Comparison of ENCODE assay signal across 10 mouse cellular contexts in the genomic region with DNA sequence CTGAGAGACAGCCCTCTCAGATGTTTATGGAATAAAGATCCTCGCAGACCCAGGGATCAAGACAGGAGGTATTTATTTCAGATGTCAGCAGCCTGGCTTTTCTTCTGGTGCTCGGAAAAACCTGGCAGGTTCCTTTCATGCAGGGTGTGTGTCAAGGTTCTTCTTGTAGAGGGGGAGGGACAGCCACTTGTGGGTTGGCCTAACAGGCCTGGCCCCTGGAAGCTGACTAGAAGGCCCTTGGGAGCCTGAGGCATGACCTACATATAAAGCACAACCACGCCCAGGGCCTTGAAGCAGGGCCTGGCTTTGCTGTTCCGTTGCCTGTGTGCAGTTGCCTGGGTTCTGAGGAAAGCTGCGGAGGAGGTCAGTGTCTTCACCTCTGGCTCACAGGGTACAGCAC. TPM values are rescaled to one million over a fixed set of nuclear protein-coding genes. Genes with fewer than 3 reads are reported as not detected.
DNase-seq lines count a peak whose midpoint lies in the region; ATAC-seq and TF ChIP-seq lines count a peak whose summit lies in the region.
"Had no signal": no experiment of that assay in that cellular context is flagged by ENCODE, and none has a peak within 500 bp of the region (broad histone marks: within the 10 kb centered on the region; RNA-seq: fewer than 3 reads in every experiment).

No protein-coding gene starts in this region.

- no peaks in the 10 kb centered on the region for H3K9me3 ChIP-seq in lung, postnatal 0 days (ENCODE audit: low read length)
- H3K9me3 ChIP-seq: forebrain, embryonic 12.5 days; hindbrain, embryonic 12.5 days had no signal

- no peak for TF ChIP-seq CTCF in lung, postnatal 0 days (IDR thresholded peaks at IDR 0.05)

- H3K27ac ChIP-seq in lung, postnatal 0 days (ENCODE audit: low read length): no peak overlapping the region
- H3K27ac ChIP-seq: forebrain, embryonic 12.5 days; hindbrain, embryonic 12.5 days had no signal

- 60% methylated on average over 5 of the region's 5 CpGs for WGBS in lung, postnatal 0 days

- no peak overlapping the region for H3K4me3 ChIP-seq in lung, postnatal 0 days (ENCODE audit: low read depth, low read length)
- H3K4me3 ChIP-seq: forebrain, embryonic 12.5 days; hindbrain, embryonic 12.5 days had no signal

- no peak for TF ChIP-seq EP300 in lung, postnatal 0 days (IDR thresholded peaks at IDR 0.05)

- 0 out of 2 replicates have a peak, but pooled peaks cover 3% of the 10 kb centered on the region for H3K4me1 ChIP-seq in lung, postnatal 0 days (ENCODE audit: insufficient read depth, low read depth, low read length)
- H3K4me1 ChIP-seq: forebrain, embryonic 12.5 days had no signal

- DNase-seq in urinary bladder, postnatal 14 days (ENCODE audit: low spot score): peak; percentile 48
- no peak for DNase-seq in urinary bladder, postnatal 10 days (ENCODE audit: low spot score)
- DNase-seq in gastrocnemius, postnatal 14 days: peak; percentile 75
- DNase-seq in lung, postnatal 0 days (ENCODE audit: low spot score): peak; percentile 58
- DNase-seq in cerebellum, postnatal 10 days: no peak

- H3K4me2 ChIP-seq in lung, postnatal 0 days (replicated peaks; ENCODE audit: low read depth, low read length): no peak overlapping the region
- H3K4me2 ChIP-seq: forebrain, embryonic 12.5 days; hindbrain, embryonic 12.5 days had no signal

- H3K27me3 ChIP-seq in lung, postnatal 0 days (replicated peaks; ENCODE audit: insufficient read depth, low read length): no peaks in the 10 kb centered on the region

- no peak overlapping the region for H3K9ac ChIP-seq in lung, postnatal 0 days (replicated peaks; ENCODE audit: low read depth)
- H3K9ac ChIP-seq: forebrain, embryonic 12.5 days; hindbrain, embryonic 12.5 days had no signal

- H3K36me3 ChIP-seq in lung, postnatal 0 days (ENCODE audit: insufficient read depth, low read length): no peaks in the 10 kb centered on the region
- H3K36me3 ChIP-seq: forebrain, embryonic 12.5 days; hindbrain, embryonic 12.5 days had no signal

- intact Hi-C loops in gastrocnemius, postnatal 14 days (cut with DNase I; ENCODE audit: low total_unique reads): loop anchor here (2.0 kb wide), 1 partner anchor 50 kb away; no protein-coding TSS in a partner anchor

- peak; percentile 59 for ATAC-seq in lung, postnatal 0 days
- ATAC-seq in inflammation-experienced regulatory T-cells, adult 6 months: no peak
- no peak for ATAC-seq in granulocyte monocyte progenitor cell, adult 5-6 weeks (replicated peaks; ENCODE audit: poor library complexity, severe bottlenecking)

RNA-seq across cellular contexts. Expression of a gene that starts 16.7 kb away (rescaled TPM):
- total RNA-seq in gastrocnemius, postnatal 14 days (2021): 10 to 100 TPM; 25.6 to 34.3 TPM
- 131 and 137 TPM in 2 replicates for polyA plus RNA-seq in lung, postnatal 0 days (2015; fragmentation: Nextera tagmentation; extraction: Ambion mirVana)
- polyA plus RNA-seq in inflammation-experienced regulatory T-cells, adult 6 months (2017; shearing (Covaris generic)): 10 to 100 TPM; 41.3 to 90.8 (median 53.1) TPM
- 34.9 and 56.5 TPM in 2 replicates for total RNA-seq in granulocyte monocyte progenitor cell, adult 5-6 weeks (2014; fragmentation: Nextera tagmentation)
- total RNA-seq in granulocyte monocyte progenitor cell, adult 5-6 weeks (2017): 36.5 and 61.2 TPM in 2 replicates

RNA-seq across cellular contexts. Expression of a gene that starts 17.1 kb away (rescaled TPM):
- 1,000 to 10,000 TPM; 1,541 to 1,794 TPM for total RNA-seq in gastrocnemius, postnatal 14 days (2021)
- 1,092 and 1,166 TPM in 2 replicates for polyA plus RNA-seq in lung, postnatal 0 days (2015; fragmentation: Nextera tagmentation; extraction: Ambion mirVana)
- 1,000 to 10,000 TPM; 1,064 to 1,179 (median 1,122) TPM for polyA plus RNA-seq in inflammation-experienced regulatory T-cells, adult 6 months (2017; shearing (Covaris generic))
- total RNA-seq in granulocyte monocyte progenitor cell, adult 5-6 weeks (2014; fragmentation: Nextera tagmentation): 1,083 and 1,131 TPM in 2 replicates
- 462 and 506 TPM in 2 replicates for total RNA-seq in granulocyte monocyte progenitor cell, adult 5-6 weeks (2017)

RNA-seq across cellular contexts. Expression of a gene that starts 17.2 kb away (rescaled TPM):
- total RNA-seq in gastrocnemius, postnatal 14 days (2021): not detected
- polyA plus RNA-seq in lung, postnatal 0 days (2015; fragmentation: Nextera tagmentation; extraction: Ambion mirVana): 1.00 and 1.3 TPM in 2 replicates
- polyA plus RNA-seq in inflammation-experienced regulatory T-cells, adult 6 months (2017; shearing (Covaris generic)): under 1 TPM in 1 of 3 experiments, not detected in 2; 0.98 TPM
- not detected in 2 replicates for total RNA-seq in granulocyte monocyte progenitor cell, adult 5-6 weeks (2014; fragmentation: Nextera tagmentation)
- total RNA-seq in granulocyte monocyte progenitor cell, adult 5-6 weeks (2017): not detected in 2 replicates
- total RNA-seq: left cerebral cortex, postnatal 14 days had no signal

RNA-seq across cellular contexts. Expression of a gene that starts 37.7 kb away (rescaled TPM):
- under 1 TPM; 0.59 to 0.84 TPM for total RNA-seq in gastrocnemius, postnatal 14 days (2021)
- 2.0 and 2.1 TPM in 2 replicates for polyA plus RNA-seq in lung, postnatal 0 days (2015; fragmentation: Nextera tagmentation; extraction: Ambion mirVana)
- polyA plus RNA-seq in inflammation-experienced regulatory T-cells, adult 6 months (2017; shearing (Covaris generic)): 1 to 10 TPM in 1 of 3 experiments, not detected in 2; 1.6 TPM
- total RNA-seq in granulocyte monocyte progenitor cell, adult 5-6 weeks (2014; fragmentation: Nextera tagmentation): not detected in 2 replicates
- 0.60 TPM in 1 of 2 replicates, not detected in the other for total RNA-seq in granulocyte monocyte progenitor cell, adult 5-6 weeks (2017)

RNA-seq across cellular contexts. Expression of a gene that starts 51.1 kb away (rescaled TPM):
- total RNA-seq in gastrocnemius, postnatal 14 days (2021): 1 to 10 TPM; 2.4 to 3.0 TPM
- polyA plus RNA-seq in lung, postnatal 0 days (2015; fragmentation: Nextera tagmentation; extraction: Ambion mirVana): 36.0 and 36.4 TPM in 2 replicates
- 10 to 100 TPM; 14.7 to 24.6 (median 20.5) TPM for polyA plus RNA-seq in inflammation-experienced regulatory T-cells, adult 6 months (2017; shearing (Covaris generic))
- total RNA-seq in granulocyte monocyte progenitor cell, adult 5-6 weeks (2014; fragmentation: Nextera tagmentation): 213 and 215 TPM in 2 replicates
- 171 and 196 TPM in 2 replicates for total RNA-seq in granulocyte monocyte progenitor cell, adult 5-6 weeks (2017)

Comparison
In these comparisons a context has a peak if more than half of its experiments do, and no peak if none do; other contexts are left out.
1. DNase-seq: peak in urinary bladder, postnatal 14 days (single experiment), gastrocnemius, postnatal 14 days (single experiment) and lung, postnatal 0 days (single experiment); none in urinary bladder, postnatal 10 days (single experiment) and cerebellum, postnatal 10 days (0 of 2).